Mouse (Mus musculus) megakaryocyte, adult 5-6 weeks (primary cell): ENCODE results near the gene Vinac1. TPM values are rescaled to one million over a fixed set of nuclear protein-coding genes. Genes with fewer than 3 reads are reported as not detected.
"Not testable (repeated sequence)": the region's sequence is repeated elsewhere in the genome, so short reads cannot be mapped to it uniquely, and the experiment has no call there.

Source experiments
- ATAC-seq: 2 replicates; pipeline ENCODE4 v1.8.0; 2016; ENCODE audit warnings: mild to moderate bottlenecking, inconsistent platforms; ENCODE audit not compliant: poor library complexity, severe bottlenecking
- total RNA-seq, 2 experiments: library from RNA; stranded (forward) in 1 of 2; stranded (reverse) in 1 of 2; fragments of 153-499, 151-499 nt in 1 of 2; fragments of 221-1000, 200-1000 nt in 1 of 2; gene quantifications; 2 replicates each; pipeline versions ENCODE4 v1.2.3 to v1.2.4; 2015 to 2017

Vinac1 gene
- total RNA-seq, 2 experiments from 2014 or later = 0.04 TPM; not detected in 1

DNA sequence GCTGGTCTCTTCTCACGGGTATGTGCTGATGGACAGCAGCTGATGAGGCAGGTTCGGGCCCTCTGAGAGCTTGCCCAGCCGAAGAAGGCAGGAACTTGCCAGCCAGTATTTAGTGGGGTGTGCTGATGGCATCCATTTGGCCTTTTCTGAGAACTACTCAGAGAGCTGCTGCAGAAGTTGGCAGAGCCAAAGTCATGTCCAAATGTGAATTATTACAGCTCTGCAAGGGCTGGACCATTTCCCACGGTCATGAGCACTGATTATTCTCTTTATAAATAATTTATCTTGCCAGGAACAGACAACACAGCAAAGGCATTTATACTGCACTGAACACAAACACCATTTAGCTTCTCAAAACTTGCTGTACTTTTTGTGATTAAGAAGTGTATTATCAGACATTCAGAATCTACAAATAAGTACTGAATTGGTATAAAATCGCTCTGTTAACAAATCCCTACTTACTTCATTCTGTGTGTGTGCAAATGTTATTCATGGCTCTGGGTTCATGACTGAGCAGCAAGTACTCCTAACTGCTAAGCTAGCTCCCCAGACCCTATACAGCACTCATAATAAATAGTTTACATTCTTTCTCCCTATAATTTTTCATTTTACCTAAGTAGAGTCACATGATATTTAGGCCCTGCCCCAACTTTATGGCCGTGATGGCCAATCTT, 1.7 kb downstream of the Vinac1 start:
- ATAC-seq = no peak

DNA sequence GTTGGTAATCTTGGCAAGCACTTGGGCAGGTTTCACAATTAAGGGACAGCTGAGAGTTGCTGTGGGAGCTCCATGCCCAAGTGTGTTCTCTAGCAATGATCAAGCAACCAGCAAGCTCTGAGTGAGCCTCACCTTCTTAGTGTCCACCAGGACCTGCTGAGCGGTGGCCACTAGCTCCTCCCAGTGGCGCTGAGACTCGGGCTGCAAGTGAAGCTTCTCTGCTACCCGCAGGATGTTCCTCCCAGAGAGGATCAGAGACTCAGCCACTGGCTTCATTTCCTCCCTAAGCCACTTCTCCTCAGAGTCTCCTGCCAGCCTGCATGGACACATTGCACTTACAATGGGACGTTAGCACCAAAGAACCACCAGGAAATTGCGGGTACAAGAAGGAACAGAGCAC, 7.4 kb downstream of the Vinac1 start:
- peak; percentile 40; the same call in 1 of the 2 replicates for ATAC-seq

DNA sequence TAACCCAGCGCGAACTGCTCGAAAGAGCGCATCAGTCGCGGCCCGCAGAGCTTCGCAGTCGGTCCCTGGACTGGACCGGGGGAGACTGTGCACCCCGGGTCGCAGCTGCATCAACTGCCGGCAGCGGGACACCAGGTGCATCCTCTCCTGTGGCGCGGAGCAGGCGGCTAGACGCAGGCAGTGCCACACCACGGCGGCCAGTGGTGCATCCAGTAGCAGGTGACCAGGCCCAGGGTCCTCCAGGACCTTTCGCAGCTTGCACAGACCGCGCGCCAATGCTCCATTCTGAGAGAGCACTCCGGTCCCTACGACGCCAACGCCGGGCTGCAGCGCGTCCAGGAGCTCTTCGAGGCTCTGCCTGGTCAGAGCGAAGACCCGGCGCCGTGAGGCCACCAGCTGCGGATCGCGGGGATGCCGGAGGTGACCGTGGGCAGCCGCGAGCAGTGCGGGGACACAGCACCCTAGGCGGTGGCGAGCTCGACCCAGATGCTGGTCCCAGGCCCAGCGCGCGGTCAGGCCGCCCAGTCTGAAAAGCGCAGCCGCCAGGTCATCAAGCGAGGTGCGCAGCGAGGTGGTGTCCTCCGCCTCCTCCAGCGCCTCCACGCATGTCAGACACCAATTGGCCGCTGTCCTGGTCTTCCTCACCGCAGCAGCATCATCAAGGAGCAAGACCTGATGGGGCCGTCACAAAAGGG, 8.9 kb downstream of the Vinac1 start:
- ATAC-seq = no peak

DNA sequence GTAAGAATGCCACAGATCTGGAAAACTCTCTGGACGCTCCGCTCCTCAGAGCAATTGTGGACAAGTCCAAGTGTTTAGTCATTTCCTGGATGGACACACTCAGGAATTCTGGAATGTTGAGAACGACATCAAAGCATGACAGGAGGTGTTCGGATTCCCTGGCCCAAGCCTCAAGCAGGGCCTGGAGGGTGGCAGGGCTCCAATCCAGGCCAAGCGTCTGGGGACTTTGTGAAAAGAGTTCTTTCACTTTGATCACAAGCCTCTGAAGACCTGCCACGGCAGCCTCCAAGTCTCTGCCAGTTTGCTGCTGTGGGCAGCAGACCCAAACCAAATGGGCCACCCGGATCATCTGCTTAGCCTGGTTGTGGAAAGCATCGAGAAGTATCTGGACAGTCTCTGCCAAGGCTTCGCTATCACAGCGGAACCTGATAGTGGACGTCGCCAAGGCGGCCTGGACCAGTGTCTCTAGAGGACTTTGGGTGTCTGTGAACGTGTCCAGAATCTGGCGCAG, 9.5 kb downstream of the Vinac1 start:
- ATAC-seq = no peak

DNA sequence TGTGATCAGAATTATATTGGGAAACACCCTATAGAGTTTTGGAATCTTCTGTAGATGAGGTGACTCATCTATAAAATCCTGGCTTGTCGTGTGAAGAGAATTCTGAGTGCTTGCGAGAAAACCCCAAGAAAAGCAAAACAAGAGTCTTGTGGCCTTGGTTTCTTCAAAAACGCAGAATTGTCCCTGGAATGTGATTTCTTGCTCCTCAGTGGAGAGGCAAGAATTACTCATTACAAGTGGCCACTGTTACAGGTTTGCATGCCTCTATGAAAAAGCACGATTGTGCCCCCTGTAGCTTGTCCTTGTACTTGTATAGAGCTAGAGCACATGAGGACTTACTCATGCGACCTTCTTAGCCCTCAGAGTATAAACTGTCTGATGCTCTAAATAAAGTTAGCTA, 12.6 kb downstream of the Vinac1 start:
- no peak for ATAC-seq

DNA sequence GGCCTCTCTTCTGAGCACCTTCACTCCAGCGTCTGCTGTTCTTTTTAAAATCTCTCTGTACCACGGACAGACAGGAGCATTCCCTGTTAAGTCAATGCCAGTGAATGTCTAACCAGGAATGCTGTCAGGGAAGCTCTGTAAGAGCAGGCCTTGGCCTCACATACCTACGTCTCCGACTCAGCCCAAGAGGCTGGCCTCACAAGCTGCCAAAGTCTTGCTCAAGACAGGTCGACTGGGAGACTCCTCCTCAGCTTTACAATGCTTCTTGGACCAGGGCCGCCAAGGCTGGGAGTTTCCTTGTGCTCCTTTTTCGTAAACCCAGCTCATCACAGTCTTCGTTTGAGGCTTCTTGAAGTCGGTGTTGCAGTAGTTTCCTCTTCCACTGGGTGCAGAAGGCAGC, 23.2 kb downstream of the Vinac1 start:
- ATAC-seq = no peak

DNA sequence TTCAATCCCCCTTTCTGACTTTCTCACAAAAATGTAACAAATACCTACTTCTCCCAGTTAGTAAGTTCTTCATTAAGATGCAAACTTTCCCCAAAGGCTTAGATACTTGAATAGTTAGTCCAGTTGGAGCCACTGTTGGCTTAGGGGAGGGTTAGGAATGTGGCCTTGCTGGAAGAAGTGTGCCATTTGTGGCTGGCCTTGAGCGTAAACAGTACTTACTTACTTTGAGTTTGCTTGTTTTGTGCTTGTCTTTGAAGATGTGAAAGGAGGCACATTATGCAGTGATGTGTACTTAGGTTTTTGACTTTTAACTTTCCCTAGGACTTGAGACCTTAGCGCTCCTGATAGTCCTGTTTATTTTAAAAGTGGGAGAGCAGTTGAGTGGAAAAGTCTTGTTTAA, 27.9 kb downstream of the Vinac1 start:
- no peak for ATAC-seq

DNA sequence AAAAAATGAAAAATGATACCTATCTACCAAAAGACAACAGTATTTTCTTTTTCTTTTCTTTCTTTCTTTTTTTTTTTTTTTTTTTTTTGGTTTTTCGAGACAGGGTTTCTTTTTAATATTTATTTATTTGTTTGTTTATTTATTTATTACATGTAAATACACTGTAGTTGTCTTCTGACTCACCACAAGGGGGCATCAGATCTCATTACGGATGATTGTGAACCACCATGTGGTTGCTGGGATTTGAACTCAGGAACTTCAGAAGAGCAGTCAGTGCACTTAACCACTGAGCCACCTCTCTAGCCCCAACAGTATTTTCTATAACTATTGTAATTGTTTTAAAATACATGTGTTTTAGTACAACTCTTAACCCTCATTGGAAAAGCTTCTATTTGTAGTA, 39.1 kb downstream of the Vinac1 start:
- not testable (repeated sequence) for ATAC-seq

DNA sequence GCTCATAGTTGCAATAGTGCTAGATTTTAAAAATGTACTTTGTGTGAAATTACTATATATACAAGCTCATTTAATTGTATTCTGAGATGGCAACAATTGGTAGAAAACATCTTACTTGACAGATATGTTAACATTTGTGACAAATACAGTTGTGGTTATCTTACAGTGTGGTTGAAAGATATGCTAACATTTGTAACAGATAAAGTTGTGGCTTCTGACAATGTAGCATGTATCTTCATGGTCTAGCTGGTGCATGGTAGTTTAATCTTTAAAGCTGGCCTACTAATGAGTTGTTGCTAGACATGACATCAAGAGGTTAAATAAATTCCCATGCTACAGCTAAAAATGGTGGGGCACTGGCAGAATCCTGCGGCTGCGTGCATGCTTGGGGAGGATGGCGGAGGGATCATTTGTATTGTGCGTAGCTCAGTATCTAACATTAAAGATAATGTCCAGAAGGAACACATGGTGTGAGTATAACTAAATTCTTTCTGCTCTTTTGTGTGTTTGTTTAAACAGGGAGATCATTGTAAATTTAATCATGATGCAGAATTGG, 41.7 kb downstream of the Vinac1 start:
- ATAC-seq = no peak

DNA sequence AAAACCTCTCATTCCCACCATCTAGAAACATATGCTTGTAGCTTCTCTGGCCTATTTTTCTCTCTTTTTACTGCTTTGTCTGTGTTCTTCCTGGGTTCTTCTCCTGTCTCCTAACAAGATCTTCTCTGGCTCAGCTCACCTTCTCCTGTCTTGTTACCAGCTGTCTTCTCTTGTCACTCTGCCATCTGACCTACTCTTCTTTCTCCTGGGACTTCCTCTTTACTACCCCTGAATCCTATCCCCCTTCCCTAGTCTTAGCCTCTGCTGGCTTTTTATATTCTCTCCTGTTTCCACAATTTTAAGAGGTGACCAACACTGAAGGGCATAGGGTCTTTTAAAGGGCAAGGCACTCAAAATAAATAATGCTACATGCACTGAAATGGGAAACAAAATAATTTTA, 43.1 kb downstream of the Vinac1 start:
- no peak for ATAC-seq

DNA sequence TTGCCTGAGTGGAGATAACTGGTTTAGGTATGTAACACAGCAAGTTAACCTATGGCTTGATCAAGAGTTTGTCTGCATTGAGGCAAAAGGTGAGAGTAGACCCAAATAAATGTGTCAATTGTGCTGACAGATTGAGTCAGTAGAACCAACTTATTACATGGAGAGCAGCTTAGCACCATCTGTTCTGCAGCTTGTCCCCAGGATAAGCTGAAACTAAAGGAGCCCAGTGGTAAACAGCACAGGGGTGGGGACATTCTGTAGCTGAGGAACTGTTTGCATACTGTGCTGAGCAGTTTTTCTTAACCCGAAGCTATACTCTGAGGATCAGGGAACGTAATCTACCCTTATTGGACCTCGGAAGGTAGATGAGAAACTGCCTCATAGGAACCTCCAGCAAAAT, 63.2 kb downstream of the Vinac1 start:
- ATAC-seq = no peak

DNA sequence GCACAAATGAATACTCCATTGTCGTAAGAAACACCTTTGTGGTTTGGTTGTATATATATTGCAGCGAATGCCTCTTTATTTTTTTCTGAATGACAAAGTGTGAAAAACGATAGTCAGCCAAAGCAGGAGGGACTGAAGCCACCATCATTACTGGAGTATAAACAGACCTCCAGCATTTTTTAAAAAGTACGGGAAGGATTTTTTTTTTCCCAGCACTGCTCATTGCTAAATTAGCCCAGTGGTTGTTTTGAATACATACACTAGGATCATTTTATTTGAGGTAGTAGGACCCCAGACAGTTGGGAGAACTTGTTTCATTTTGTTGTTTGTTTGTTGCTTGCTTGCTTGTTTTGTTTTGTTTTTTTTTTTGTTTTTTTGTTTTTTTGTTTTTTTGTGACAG, 72.4 kb downstream of the Vinac1 start:
- ATAC-seq = no peak

Other genes with a start within 250 kb of the Vinac1 start
- 6.0 and 7.5 TPM in 2 replicates for gene Tmem87b, start 230.1 kb downstream of the Vinac1 start, total RNA-seq (2015)
- 12.9 and 14.0 TPM in 2 replicates for gene Tmem87b, start 230.1 kb downstream of the Vinac1 start, total RNA-seq (2017)
- gene Fbln7, start 185.2 kb downstream of the Vinac1 start, total RNA-seq (2015) = not detected in 2 replicates
- gene Fbln7, start 185.2 kb downstream of the Vinac1 start, total RNA-seq (2017) = not detected in 2 replicates
- gene Zc3h8, start 104.1 kb downstream of the Vinac1 start, total RNA-seq (2015) = 3.9 and 7.9 TPM in 2 replicates
- 4.7 and 6.9 TPM in 2 replicates for gene Zc3h8, start 104.1 kb downstream of the Vinac1 start, total RNA-seq (2017)
- gene Zc3h6, start 80.8 kb downstream of the Vinac1 start, total RNA-seq (2015) = 3.2 and 3.6 TPM in 2 replicates
- 2.6 TPM in 2 replicates for gene Zc3h6, start 80.8 kb downstream of the Vinac1 start, total RNA-seq (2017)
- 3.6 and 4.6 TPM in 2 replicates for gene Gm10762, start 80.4 kb downstream of the Vinac1 start, total RNA-seq (2015)
- gene Gm10762, start 80.4 kb downstream of the Vinac1 start, total RNA-seq (2017) = 1.1 and 1.7 TPM in 2 replicates
- gene Ttl, start 17.8 kb upstream of the Vinac1 start, total RNA-seq (2015) = 2.6 and 3.3 TPM in 2 replicates
- gene Ttl, start 17.8 kb upstream of the Vinac1 start, total RNA-seq (2017) = 3.0 and 3.6 TPM in 2 replicates
- 2.6 and 3.3 TPM in 2 replicates for gene Polr1b, start 52.8 kb upstream of the Vinac1 start, total RNA-seq (2015)
- 7.1 and 11.7 TPM in 2 replicates for gene Polr1b, start 52.8 kb upstream of the Vinac1 start, total RNA-seq (2017)
- gene Chchd5, start 81.5 kb upstream of the Vinac1 start, total RNA-seq (2015) = 11.9 and 13.0 TPM in 2 replicates
- gene Chchd5, start 81.5 kb upstream of the Vinac1 start, total RNA-seq (2017) = 9.4 and 11.9 TPM in 2 replicates
- 18.7 and 22.8 TPM in 2 replicates for gene Slc20a1, start 150.6 kb upstream of the Vinac1 start, total RNA-seq (2015)
- 52.4 and 70.8 TPM in 2 replicates for gene Slc20a1, start 150.6 kb upstream of the Vinac1 start, total RNA-seq (2017)
- 87.4 and 94.5 TPM in 2 replicates for gene Ckap2l, start 249.0 kb upstream of the Vinac1 start, total RNA-seq (2015)
- gene Ckap2l, start 249.0 kb upstream of the Vinac1 start, total RNA-seq (2017) = 63.0 and 74.2 TPM in 2 replicates